Mouse (Mus musculus) heart, postnatal 10 days (tissue): Measurements from ENCODE around the gene Aebp2. TPM values are rescaled to one million over a fixed set of nuclear protein-coding genes. Genes with fewer than 3 reads are reported as not detected.

Source experiments
- DNase-seq, 2 experiments: peaks; one replicate each; pipeline ENCODE4 v3.0.0; 2021
- intact Hi-C: fragments of 180-260 bp; cut with DNase I; formaldehyde crosslinking; loops from one replicate; pipeline ENCODE4 v1.15.1; 2025
- total RNA-seq, 2 experiments: library from RNA; stranded (reverse); gene quantifications; 2 replicates each; pipeline ENCODE4 v1.2.3; 2021

Gene Aebp2
- total RNA-seq, 2 experiments from 2014 or later: 47.2 to 51.0 TPM

DNA sequence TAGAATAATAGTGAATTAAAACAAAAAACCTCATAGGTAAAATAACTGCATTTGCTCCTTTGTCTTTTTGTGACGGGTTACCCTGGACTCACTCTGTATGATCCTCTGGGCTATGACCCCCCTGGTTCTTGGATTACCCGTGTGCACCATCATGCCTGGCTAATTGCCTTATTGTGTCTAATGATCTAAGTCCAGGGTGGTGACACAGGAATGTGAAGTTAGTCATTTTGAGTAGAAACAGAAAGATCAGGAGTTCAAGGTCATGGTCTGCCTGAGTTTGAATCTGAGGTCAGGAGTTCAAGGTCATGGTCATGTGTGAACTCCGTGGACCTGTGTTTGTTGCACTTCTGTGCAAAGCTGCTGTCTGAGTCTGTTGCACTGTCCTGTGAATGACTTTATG is 16.7 kb upstream of the Aebp2 start:
- no peak for DNase-seq
- intact Hi-C loops: no loop called here

DNA sequence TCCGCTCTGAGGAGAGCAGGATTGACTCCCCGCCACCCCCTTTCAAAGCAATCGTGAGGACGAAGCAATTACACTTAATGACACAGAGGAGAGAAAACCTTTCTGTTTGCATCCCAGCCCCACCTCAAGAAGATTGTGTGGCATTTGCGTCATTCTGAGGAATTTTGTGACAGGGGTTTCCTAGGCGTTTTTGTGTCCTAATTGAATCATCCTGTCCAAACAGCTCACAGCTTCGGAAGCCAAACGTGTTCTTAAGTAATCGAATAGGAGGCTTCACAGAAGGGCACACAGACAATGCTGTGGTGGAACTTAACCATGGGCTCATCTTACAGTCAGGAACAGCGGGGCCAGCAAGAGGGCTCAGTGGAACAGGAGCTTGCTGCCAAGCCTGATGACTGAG is 15.9 kb upstream of the Aebp2 start:
- DNase-seq: no peak
- intact Hi-C loops: no loop called here

DNA sequence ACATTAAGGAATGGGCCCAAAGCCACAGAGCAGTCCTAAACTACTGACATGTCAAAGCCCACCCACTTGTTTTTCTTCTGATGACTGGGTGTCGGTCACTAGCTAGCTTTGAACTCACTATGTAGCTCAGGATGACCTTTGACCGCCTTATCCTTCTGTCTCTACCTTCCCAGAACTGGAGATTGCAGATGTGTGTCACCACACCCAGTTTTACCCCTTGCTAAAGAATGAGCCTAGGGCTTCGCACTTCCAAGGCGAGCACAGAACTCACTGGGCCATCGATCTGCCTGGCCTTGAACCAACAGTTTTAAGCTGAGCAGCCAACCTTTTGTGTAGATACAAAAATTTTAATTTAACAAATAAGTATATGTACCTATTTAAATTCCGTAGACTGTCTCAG is 13.8 kb upstream of the Aebp2 start:
- intact Hi-C loops: no loop called here
- DNase-seq: no peak

DNA sequence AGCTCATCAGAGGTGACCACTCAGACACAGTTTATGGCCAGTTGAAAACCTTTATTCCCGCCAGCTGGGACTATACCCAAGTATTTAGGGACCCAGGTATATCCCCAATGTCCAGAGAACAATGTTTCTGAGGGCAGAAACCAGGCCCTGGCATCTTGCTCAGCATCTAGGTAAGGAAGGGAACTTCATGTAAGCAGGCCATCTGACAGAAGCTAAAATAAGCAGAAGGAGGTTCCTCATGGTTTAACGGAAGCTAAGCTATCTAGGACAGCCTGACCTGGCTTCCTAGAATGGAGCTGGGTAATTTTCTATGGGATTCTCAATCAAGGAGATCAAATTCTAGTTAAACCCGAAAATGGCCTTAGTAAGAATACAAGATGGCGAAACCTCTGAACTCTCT is 12.9 kb upstream of the Aebp2 start:
- no peak for DNase-seq
- intact Hi-C loops: no loop called here

DNA sequence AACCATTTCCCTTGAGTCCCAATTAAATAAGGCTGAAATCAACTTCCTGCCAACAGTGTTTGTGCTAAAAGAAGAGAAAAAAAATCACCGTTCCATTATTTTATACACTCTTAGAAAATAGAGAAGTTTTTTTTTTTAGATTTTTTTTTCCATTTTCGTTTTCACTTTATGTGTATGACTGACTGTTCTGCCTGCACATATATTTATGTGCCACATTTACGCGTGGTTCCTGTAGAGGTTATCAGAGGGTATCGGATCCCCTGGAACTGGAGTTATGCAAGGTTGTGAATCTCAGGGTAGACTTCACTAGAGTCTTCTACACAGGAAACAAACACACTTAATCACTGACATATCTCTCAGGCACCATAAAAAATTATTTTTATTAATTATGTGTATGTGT is 12.3 kb upstream of the Aebp2 start:
- DNase-seq: no peak
- intact Hi-C loops: no loop called here

DNA sequence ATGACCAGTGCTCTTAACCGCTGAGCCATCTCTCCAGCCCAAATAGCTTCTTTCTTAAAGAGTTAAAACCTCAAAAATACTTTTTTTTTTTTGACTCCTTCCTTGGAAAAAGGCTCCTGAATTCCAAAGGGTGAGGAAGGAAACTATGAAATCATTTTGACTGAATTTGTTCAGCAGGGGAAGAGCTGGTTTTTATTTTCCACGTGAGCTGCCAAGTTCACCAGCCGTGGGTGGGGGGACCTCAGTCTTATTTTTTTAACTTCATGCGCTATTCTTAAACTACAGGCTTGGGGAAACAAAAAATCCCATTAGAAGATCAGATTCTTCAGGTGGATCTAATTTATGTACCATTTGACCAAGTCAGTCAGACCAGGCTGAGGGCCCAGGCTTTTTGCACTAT is 11.2 kb upstream of the Aebp2 start:
- intact Hi-C loops: no loop called here
- DNase-seq: peak in 1 of 2 experiments; percentile 20

DNA sequence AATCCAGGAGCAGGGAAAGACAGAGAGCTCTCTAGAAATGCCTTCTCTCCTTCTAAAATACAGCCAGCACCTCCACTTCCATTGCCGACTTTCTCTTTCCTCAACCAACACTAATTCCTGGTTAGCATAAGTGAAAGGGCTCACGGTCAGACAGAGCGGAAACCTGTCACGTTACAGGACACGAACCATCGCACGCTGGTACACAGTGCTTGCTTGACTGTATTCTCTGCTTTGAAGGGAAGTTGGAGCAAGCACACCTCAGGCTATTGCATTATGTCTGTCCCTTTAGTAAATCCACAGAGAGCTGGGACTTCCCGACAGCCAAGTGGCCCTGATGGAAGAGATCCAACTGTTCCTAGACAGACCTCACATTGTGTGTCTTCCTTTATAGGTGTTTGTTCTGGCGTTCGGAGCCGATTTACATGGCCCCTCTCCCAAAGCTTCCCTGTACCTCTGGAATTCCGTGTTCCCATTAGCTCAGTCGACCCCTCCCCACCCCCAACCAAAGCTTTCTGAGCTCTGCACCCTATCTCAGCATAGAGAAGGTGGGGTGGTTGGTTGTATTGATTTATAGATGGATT is 10.5 kb upstream of the Aebp2 start:
- intact Hi-C loops: no loop called here
- DNase-seq: peak in 1 of 2 experiments; percentile 22

DNA sequence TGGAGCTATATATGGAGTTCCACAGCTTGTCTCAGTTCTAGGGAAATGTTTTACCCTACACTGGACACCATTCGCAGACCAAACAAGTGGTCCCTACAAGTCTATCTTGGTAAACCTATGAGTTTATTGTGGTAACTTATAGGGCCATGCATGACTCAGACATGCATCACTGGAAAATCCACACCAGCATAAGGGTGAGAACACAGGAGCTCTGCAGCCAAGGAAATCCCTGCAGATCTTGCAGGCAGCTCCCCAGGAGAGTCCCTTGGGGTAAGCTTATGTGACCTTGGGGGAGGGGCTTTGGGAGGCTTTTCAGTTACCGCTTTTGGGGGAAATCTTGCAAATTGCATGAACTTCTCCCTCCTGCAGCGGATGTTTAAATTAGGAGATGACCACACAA is 8.6 kb upstream of the Aebp2 start:
- DNase-seq: no peak
- intact Hi-C loops: no loop called here

DNA sequence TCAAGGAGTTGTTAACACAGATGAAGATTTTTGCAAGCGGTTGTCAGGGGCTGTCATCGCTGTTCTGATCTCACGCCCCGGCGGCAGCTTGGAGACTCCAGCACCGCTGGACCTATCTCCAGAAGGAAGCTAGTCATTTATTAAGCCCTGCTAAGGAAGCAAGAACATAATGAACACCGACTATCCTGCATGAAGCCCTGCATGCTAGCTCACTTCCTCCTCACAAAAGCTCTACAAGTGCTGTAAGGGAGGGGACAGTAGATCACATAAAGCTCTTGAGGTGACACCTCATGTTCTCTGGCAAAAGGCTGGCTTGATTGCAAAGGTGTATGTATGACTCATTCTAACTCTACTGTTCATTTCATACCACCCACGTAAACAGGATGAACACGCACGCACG is 7.8 kb upstream of the Aebp2 start:
- intact Hi-C loops: no loop called here
- no peak for DNase-seq

DNA sequence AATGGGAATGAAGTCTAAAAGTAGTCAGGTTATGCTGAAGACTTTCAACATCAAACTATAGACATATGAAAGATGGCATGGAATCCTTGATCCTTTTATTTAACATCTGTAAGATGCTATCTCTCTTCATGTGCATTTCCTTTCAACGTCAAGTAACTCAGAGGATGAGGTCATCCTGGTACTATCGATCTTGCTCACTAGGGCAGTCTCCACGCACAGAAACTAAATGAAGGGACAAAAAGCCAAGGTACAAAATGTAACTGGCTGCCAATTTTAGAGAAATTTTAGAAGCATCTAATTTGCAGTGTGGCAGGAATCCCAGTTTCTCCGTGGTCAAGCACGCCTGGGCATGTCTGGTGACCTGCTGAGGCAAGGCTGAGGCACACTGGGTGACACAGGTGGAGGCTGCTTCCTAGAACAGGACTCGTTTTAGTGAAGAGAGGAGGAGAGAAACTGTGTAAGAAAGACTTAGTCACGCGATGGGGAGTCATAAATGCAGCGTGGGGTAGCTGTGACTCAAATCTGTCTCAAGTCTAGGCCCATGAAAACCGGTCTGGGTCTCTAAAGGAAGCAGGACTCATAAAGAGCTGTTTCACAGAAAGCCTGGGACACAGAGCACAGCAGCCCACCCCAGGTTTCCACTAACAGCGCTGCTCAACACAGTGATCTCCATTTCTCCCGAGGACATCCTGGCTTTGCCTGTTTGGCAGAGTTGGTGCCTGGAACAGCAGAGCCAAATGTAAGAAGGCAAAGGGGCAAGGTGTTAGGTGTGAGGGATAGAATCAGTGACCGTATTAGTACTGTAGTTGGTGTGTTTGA is 1.7 kb upstream of the Aebp2 start:
- intact Hi-C loops: no loop called here
- DNase-seq: no peak

DNA sequence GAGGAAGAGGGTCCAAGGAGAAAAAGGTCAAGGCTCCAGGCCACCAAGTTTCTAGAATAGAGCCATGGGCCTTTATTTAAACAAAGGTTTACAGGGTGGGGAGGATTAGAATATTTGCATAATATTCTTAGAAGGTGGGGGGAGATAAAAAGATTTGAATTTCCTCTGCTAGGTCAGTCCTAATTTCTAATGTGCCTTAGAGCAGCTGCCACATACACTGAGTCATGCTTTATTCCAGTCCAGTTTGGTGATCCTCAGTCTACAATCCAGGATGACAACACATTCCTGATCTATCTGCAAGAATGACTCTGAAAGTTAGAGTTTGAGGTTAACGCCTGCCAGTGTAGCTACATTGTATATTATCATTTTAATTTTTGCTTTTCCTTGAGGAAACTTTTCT is 841 bp upstream of the Aebp2 start:
- intact Hi-C loops: no loop called here
- no peak for DNase-seq

DNA sequence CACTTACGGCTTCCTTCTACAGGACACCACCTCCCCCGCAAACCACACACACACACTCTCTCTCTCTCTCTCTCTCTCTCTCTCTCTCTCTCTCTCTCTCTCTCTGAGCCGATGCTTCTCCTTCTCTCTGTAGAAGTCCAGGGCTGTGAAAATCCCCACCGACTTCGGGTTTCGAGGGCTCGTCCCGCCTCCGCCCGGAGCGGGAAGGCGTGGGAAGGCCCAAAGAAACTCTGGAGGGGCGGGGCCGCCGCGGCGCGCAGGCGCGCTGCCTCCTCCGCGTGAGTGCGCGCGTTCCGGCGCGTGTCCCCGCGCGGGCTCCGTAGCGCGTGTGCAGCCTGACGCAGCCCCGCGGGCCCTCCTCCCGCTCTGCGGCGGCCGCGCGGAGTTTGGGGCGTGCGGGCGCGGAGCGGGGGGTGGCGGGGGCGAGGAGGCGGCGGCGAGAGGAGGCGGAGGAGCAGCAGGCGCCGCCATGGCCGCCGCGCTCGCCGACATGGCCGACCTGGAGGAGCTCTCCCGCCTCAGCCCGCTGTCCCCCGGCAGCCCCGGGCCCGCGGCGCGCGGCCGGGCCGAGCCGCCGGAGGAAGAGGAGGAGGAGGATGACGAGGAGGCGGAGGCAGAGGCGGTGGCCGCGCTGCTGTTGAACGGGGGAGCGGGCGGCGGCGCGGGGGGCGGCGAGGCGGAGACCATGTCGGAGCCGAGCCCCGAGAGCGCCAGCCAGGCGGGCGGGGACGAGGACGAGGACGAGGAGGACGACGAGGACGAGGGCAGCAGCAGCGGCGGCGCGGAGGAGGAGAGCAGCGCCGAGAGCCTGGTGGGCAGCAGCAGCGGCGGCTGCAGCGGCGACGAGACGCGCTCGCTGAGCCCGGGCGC is 998 bp downstream of the Aebp2 start:
- intact Hi-C loops: no loop called here
- peak; percentile 96 for DNase-seq

DNA sequence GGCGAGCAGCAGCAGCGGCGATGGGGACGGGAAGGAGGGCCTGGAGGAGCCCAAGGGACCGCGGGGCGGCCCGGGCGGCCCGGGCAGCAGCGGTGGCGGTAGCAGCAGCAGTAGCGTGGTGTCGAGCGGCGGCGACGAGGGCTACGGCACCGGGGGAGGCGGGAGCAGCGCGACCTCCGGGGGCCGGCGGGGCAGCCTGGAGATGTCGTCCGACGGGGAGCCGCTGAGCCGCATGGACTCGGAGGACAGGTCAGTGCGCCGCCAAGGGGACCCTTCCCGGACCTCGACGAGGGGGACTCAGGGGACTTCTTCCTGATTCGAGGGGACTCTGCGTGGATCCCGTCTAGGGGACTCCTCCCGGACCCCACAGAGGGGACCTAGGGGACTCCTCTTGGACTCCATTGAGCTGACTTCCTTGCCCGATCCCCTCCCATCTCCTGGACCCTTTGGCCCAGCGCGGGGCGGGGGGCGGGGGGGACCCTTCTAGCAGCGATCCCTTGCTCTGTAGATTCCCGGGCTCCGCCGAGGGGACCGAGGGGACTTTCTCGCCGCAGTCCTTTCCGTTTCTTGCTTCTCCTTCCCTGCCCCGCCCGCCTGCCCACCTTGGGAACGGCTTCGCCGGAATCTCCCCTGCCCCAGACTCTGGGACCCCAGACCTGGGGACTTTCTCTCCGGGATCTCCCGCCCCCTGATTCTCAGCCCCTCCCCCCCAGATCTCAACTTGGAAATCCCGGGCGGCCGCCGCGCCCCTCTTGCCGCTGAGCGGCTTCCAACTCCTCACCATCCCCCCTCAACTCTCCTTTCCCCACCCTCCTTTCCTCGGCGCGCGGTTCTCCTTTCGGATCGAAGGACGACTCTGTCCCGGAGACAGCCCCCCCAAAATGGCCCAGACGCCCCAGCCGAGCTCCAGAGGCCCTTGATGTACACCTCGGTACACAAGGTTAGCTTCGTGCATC is 1.9 kb downstream of the Aebp2 start:
- intact Hi-C loops: no loop called here
- DNase-seq: peak; percentile 45 to 57

DNA sequence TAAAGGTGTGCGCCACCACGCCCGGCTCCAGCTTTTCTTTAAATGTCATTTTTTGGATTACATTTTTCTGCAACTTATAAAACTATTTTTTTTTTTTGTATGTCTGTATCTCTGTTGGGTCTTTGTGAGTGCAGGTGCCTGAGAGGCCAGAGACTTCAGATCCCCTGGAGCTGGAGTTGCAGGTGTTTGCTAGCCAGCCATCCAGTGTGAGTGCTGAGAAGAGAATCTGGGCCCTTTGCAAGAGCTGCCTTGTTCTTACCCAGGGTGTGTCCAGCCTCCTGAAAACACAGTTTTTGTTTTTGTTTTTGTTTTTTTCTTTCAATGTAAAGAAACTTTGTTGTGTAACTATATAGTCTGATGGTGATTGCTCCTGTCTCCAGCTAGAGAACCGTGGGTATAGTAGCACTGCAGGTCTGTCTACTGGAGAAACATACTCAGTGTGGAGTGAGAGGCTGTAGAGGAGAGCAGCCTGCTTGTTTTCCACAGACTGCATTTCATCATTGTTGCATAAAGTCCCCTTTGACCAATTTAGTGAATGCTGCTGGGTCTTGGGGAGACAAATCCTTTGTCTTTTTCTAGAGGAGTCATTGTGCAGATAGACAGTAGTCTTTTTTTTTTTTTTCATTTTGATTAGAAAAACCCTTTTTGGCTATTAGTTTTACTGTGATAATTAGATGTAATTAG is 6.9 kb downstream of the Aebp2 start:
- intact Hi-C loops: no loop called here
- no peak for DNase-seq

DNA sequence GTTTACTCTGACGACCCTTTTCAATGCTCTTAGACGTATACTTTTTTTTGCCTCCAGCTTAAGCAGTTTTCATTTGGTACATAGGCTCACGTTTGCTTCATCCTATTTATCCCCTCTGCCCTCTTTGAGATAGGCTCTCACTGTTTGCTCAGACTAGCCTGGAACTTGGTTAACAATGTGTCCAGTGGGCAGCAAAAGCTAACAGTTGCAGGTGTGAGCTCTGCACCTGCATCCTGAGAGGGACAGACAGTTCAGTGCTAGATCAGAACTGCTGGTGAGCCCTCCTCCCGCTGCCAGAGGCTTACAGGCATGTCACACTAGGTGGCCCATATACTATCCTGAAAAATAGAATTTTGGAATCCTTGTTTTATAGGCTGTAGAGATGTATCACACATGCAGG is 7.8 kb downstream of the Aebp2 start:
- no peak for DNase-seq
- intact Hi-C loops: no loop called here

DNA sequence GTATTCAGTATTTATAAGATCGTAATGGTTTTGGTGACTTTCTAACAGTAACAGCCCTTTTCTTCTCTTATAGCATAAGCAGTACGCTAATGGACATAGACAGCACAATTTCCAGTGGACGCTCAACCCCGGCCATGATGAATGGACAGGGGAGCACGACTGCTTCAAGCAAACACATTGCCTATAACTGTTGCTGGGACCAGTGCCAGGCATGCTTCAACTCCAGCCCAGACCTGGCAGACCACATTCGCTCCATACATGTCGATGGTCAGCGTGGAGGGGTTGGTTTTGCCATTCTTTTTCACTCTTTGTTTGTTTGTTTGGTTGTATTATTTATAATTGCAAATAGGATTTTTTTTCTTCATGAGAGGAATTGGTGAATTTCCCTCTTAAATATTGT is 11.2 kb downstream of the Aebp2 start:
- intact Hi-C loops: no loop called here
- DNase-seq: peak in 1 of 2 experiments; percentile 41

DNA sequence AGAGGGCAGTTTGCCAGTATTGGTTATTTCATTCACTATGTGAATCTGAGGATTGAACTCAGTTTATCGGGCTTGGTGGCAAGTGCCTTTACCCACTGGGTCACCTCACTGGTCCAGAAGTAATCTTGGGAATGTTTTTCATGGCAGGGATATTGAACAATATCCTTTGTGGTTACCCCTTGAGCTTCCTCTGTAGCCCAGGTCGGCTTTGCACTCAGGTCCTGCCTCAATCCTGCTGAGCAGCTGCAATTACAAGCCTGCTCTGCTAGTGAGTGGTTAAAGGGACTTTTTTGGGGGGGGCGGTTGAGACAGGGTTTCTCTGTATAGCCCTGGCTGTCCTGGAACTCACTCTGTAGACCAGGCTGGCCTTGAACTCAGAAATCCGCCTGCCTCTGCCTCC is 13.8 kb downstream of the Aebp2 start:
- intact Hi-C loops: no loop called here
- DNase-seq: no peak

DNA sequence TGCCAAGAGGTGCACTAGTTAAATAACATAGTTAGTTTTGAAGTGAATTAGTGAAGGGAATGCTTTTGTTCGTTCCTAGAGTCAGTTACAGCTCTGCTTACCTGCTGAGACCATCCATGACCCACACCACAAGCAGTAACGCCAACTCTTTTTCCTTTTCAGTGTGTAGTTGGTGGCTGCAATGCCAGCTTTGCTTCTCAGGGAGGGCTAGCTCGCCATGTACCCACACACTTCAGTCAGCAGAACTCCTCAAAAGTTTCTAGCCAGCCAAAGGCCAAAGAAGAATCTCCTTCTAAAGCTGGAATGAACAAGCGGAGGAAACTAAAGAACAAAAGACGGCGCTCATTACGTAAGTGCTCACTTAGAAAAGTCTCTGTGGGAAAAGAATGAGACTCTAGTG is 19.5 kb downstream of the Aebp2 start:
- intact Hi-C loops: no loop called here
- DNase-seq: no peak

DNA sequence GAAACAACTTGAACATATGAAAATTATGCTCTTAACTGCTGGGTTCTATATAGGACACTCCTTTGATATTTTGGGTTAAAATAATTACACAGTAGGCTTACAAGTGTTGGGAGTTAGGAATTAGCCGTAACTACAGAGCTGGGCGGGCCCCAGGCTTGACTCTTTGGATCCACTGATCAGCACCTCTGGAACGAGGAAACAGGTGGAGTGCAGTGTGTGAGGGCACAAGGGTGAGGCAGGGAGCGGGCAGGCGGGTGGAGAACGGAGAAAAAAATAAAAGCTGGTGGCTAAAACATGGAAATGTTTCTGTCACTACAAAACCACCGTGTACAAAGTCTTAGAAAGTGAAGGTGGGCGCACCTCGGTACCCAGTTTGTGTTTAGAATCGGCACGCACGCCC is 20.2 kb downstream of the Aebp2 start:
- intact Hi-C loops: no loop called here
- DNase-seq: no peak

DNA sequence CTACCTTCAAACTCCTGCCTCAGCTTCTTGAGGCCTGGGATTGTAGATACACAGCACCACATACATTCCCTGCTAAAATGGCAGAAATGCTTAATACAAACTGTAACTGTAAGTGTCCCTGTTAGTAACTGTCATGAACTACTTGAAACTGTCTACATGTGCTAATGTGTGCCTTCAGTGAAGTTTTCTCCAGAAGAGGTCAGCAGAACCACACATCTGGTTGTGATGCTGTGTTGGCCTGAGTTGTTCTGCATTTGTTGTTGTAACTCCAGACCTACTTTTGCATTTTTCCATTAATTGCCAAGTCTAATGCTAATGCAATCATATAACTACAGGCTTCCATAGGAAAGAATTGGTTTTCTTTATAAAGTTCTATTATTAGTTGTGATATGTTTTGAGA is 23.5 kb downstream of the Aebp2 start:
- DNase-seq: no peak
- intact Hi-C loops: loop anchor here (2.0 kb wide), 1 partner anchor 67 kb away; no protein-coding TSS in a partner anchor
